Mouse (Mus musculus) forebrain, embryonic 12.5 days (tissue): Measurements from ENCODE around the gene Ttc36. TPM values are rescaled to one million over a fixed set of nuclear protein-coding genes. Genes with fewer than 3 reads are reported as not detected.
"Not testable (repeated sequence)": the region's sequence is repeated elsewhere in the genome, so short reads cannot be mapped to it uniquely, and the experiment has no call there.

Source experiments
- ATAC-seq: fragments of 200-750 bp; cut with Nextera tagmentation; 2 replicates; pipeline ENCODE4 v1.8.0; 2017; ENCODE audit warnings: moderate TSS enrichment; ENCODE audit not compliant: low FRiP score
- H3K27ac ChIP-seq: fragments of 300-500 bp; sonication (generic); 2 replicates; pipeline ENCODE4 v1.5.1; 2016; ENCODE audit warnings: mild to moderate bottlenecking
- H3K27me3 ChIP-seq: fragments of 300-500 bp; sonication (generic); 2 replicates; pipeline ENCODE4 v1.6.1; 2016; ENCODE audit warnings: mild to moderate bottlenecking
- H3K36me3 ChIP-seq: fragments of 300-500 bp; sonication (generic); replicated peaks from 2 replicates; pipeline ENCODE4 v1.6.1; 2016; ENCODE audit warnings: mild to moderate bottlenecking
- H3K4me1 ChIP-seq: fragments of 300-500 bp; sonication (generic); 2 replicates; pipeline ENCODE4 v1.6.1; 2016
- H3K4me2 ChIP-seq: fragments of 300-500 bp; sonication (generic); 2 replicates; pipeline ENCODE4 v1.6.1; 2016; ENCODE audit warnings: mild to moderate bottlenecking, moderate library complexity
- H3K4me3 ChIP-seq: fragments of 300-500 bp; sonication (generic); replicated peaks from 2 replicates; pipeline ENCODE4 v1.5.1; 2016; ENCODE audit warnings: mild to moderate bottlenecking
- H3K9ac ChIP-seq: fragments of 300-500 bp; sonication (generic); 2 replicates; pipeline ENCODE4 v1.6.1; 2016; ENCODE audit warnings: mild to moderate bottlenecking
- H3K9me3 ChIP-seq: fragments of 300-500 bp; sonication (generic); 2 replicates; pipeline ENCODE4 v1.6.1; 2016
- WGBS: fragments of 180-500 bp; shearing (Covaris S2); methylation state at CpG from one replicate; pipeline ENCODE4 v1.1.7; 2016; 5-methylcytosine and 5-hydroxymethylcytosine counted together
- polyA plus RNA-seq: library from polyadenylated mRNA; unstranded; fragments of >200 nt; fragmentation: Nextera tagmentation; extraction: Ambion mirVana; gene quantifications from 2 replicates; pipeline ENCODE4 v1.2.1, GENCODE M21; 2016

The Ttc36 gene
- polyA plus RNA-seq, 1 experiment from 2014 or later: 0.31 TPM

GRCm38 (mm10) chr9:44768029-44768394 is 34.9 kb downstream of the Ttc36 start:
- not testable (repeated sequence) for H3K27me3 ChIP-seq, ATAC-seq, H3K9ac ChIP-seq, H3K9me3 ChIP-seq, H3K36me3 ChIP-seq
- Histone ChIP-seq H3K4me1 (peaks cover 20% of the 10 kb centered on the region), H3K4me2 (0 out of 2 replicates have a peak overlapping the region, but pooled peaks have one; percentile 6), H3K4me3 (peak overlapping the region; percentile 100; the same call in 1 of the 2 replicates), H3K27ac (0 out of 2 replicates have a peak overlapping the region, but pooled peaks have one; percentile 98)
- 45% methylated on average over 8 of the region's 9 CpGs for WGBS

- H3K9me3 ChIP-seq: no peaks in the 10 kb centered on the region
- ATAC-seq: peak; percentile 92
Measured at GRCm38 (mm10) chr9:44767101-44768028, 35.5 kb downstream of the Ttc36 start, which contains the start of the genes Arcn1 and Ift46. Gene Arcn1 (minus strand): TSS chr9:44767845. Gene Ift46 (plus strand): TSS chr9:44767908.

DNA sequence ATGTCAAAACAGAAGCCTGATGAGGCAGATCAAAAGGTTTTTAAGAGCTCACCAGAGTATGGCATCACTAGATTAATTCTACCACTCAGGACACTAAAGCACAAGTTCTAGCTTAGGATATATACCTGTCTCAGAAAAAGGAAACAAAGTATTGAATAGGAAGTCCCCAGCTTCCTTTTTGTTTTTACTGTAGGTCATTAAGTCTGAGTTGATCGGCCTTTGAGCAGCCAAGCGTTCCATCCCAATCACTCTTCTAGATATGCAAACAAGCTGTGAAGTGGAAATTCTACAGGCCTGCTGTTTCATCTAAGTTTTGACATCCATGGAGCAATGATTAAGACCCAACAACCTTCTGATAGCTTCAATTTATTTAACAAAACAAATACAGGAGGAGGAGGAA is 42.0 kb downstream of the Ttc36 start:
- H3K4me3 ChIP-seq: no peak overlapping the region
- ATAC-seq: no peak
- no peaks in the 10 kb centered on the region for H3K9me3 ChIP-seq
- WGBS: 88% methylated on average over 2 of the region's 2 CpGs
- H3K9ac ChIP-seq: no peak overlapping the region
- peaks cover 31% of the 10 kb centered on the region for H3K36me3 ChIP-seq
- no peak overlapping the region for H3K4me2 ChIP-seq
- H3K27ac ChIP-seq: no peak overlapping the region
- no peaks in the 10 kb centered on the region for H3K27me3 ChIP-seq
- peaks cover 8% of the 10 kb centered on the region for H3K4me1 ChIP-seq

More at GRCm38 (mm10) chr9:44767101-44768028, 35.5 kb downstream of the Ttc36 start, which contains the start of the genes Arcn1 and Ift46:
- WGBS: under 1% methylated on average over 68 of the region's 82 CpGs
- Histone ChIP-seq H3K27ac (peak within 1 kb of the TSS; percentile 98), H3K4me3 (peak within 1 kb of the TSS; percentile 100), H3K9ac (peak within 1 kb of the TSS; percentile 94), H3K36me3 (no peaks in the 10 kb centered on the region), H3K27me3 (no peaks in the 10 kb centered on the region), H3K4me2 (peak within 1 kb of the TSS; percentile 80), H3K4me1 (peaks cover 20% of the 10 kb centered on the region)

Other genes with a start within 250 kb of the Ttc36 start
- gene Cxcr5, start 241.2 kb downstream of the Ttc36 start, polyA plus RNA-seq: 0.27 TPM in 1 of 2 replicates, not detected in the other
- 22.8 and 24.4 TPM in 2 replicates for gene Ddx6, start 198.2 kb downstream of the Ttc36 start, polyA plus RNA-seq
- gene Treh, start 129.8 kb downstream of the Ttc36 start, polyA plus RNA-seq: not detected in 2 replicates
- gene Phldb1, start 67.9 kb downstream of the Ttc36 start, polyA plus RNA-seq: 57.5 and 67.3 TPM in 2 replicates
- gene Arcn1, start 35.2 kb downstream of the Ttc36 start, polyA plus RNA-seq: 167 and 170 TPM in 2 replicates
- gene Ift46, start 35.2 kb downstream of the Ttc36 start, polyA plus RNA-seq: 124 and 130 TPM in 2 replicates
- gene Tmem25, start 3.8 kb downstream of the Ttc36 start, polyA plus RNA-seq: 3.6 and 4.4 TPM in 2 replicates
- gene Kmt2a, start 78.2 kb upstream of the Ttc36 start, polyA plus RNA-seq: 27.4 and 28.3 TPM in 2 replicates
- gene Atp5l, start 117.7 kb upstream of the Ttc36 start, polyA plus RNA-seq: 524 and 567 TPM in 2 replicates
- gene Ube4a, start 162.5 kb upstream of the Ttc36 start, polyA plus RNA-seq: 33.2 and 33.4 TPM in 2 replicates
- gene Cd3g, start 177.4 kb upstream of the Ttc36 start, polyA plus RNA-seq: 0.19 TPM in 1 of 2 replicates, not detected in the other
- not detected in 2 replicates for gene Cd3d, start 178.7 kb upstream of the Ttc36 start, polyA plus RNA-seq
- gene Cd3e, start 206.6 kb upstream of the Ttc36 start, polyA plus RNA-seq: not detected in 2 replicates
- 1.2 and 1.5 TPM in 2 replicates for gene Mpzl2, start 236.7 kb upstream of the Ttc36 start, polyA plus RNA-seq